Mouse (Mus musculus) kidney, embryonic 16.5 days (tissue): Measurements from ENCODE around the gene Rbm38. TPM values are rescaled to one million over a fixed set of nuclear protein-coding genes. Genes with fewer than 3 reads are reported as not detected.
A peak's percentile ranks its signal among the peaks of the same experiment; 100 is the strongest.

Experiments used
- ATAC-seq: fragments of 200-750 bp; cut with Nextera tagmentation; 2 replicates; pipeline ENCODE4 v1.8.0; 2017; ENCODE audit warnings: moderate TSS enrichment; ENCODE audit not compliant: low FRiP score, low TSS enrichment
- H3K27ac ChIP-seq: fragments of 300-500 bp; sonication (generic); 2 replicates; pipeline ENCODE4 v1.5.1; 2014; ENCODE audit warnings: low read length
- H3K27me3 ChIP-seq: fragments of 300-500 bp; sonication (generic); 2 replicates; pipeline ENCODE4 v1.6.1; 2014; ENCODE audit warnings: low read length, control low read depth, mixed read lengths; ENCODE audit not compliant: insufficient read depth
- H3K36me3 ChIP-seq: fragments of 300-500 bp; sonication (generic); 2 replicates; pipeline ENCODE4 v1.6.1; 2014; ENCODE audit warnings: low read length, control low read depth, mixed read lengths; ENCODE audit not compliant: insufficient read depth
- H3K4me1 ChIP-seq: fragments of 300-500 bp; sonication (generic); 2 replicates; pipeline ENCODE4 v1.6.1; 2014; ENCODE audit warnings: low read length, control low read depth, mixed read lengths; ENCODE audit not compliant: insufficient read depth
- H3K4me2 ChIP-seq: fragments of 300-500 bp; sonication (generic); replicated peaks from 2 replicates; pipeline ENCODE4 v1.6.1; 2014; ENCODE audit warnings: low read depth, low read length
- H3K4me3 ChIP-seq: fragments of 300-500 bp; sonication (generic); 2 replicates; pipeline ENCODE4 v1.5.1; 2014; ENCODE audit warnings: mild to moderate bottlenecking, low read length
- H3K9ac ChIP-seq: fragments of 300-500 bp; sonication (generic); replicated peaks from 2 replicates; pipeline ENCODE4 v1.6.1; 2014; ENCODE audit warnings: low read length
- H3K9me3 ChIP-seq: fragments of 300-500 bp; sonication (generic); 2 replicates; pipeline ENCODE4 v1.6.1; 2016; ENCODE audit warnings: low read length, control low read depth
- WGBS: fragments of 180-500 bp; shearing (Covaris S2); extraction: QIAGEN DNeasy Blood & Tissue Kit; methylation state at CpG from one replicate; pipeline ENCODE4 v1.1.7; 2014; 5-methylcytosine and 5-hydroxymethylcytosine counted together
- polyA plus RNA-seq: library from polyadenylated mRNA; unstranded; fragments of >200 nt; fragmentation: Nextera tagmentation; extraction: Ambion mirVana; gene quantifications from 2 replicates; pipeline ENCODE4 v1.2.1, GENCODE M21; 2015

Gene Rbm38
- polyA plus RNA-seq, 1 experiment from 2014 or later = 35.4 TPM

DNA sequence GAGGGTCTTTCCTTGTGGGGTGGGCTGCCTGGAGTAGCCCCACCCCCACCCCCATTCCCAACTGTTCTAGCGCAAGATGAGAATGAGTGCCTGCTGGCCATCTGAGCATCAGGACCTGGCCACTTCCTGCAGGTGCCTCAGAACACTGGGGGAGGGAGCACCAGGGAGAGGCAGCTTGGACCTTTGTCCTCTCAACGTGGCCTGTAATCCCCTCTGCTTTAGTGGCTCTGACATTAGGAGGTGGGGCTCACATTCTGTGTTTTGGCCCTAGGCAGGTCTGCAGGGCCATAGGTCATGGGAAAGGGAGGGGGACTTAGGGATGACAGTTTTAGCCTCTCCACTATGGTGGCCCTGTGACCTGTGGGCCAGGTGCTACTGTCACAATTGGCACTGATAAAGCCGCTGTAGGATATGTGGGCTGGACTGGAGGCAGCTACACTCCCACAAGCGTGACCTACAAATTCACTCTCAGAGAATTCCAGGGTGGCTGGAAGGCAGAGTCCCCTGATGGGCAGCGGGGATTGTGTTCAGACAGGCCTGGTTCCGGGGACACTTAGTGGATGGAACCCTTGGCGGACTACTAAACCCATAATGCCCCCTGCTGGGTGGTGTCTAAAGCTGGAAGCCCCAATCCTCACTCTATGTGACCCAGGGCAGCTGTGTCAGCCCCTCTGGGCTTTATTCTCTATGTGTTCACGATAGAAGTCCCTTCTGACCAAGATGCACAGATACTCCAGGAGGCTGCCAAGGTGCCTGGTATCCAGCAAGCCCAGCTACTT, 30.5 kb downstream of the Rbm38 start:
- Histone ChIP-seq H3K4me1 (peaks cover 20% of the 10 kb centered on the region), H3K4me2 (no peak overlapping the region), H3K9me3 (no peaks in the 10 kb centered on the region), H3K9ac (no peak overlapping the region), H3K36me3 (no peaks in the 10 kb centered on the region), H3K27me3 (no peaks in the 10 kb centered on the region), H3K27ac (no peak overlapping the region), H3K4me3 (no peak overlapping the region)
- no peak for ATAC-seq
- 53% methylated on average over 8 of the region's 8 CpGs for WGBS

DNA sequence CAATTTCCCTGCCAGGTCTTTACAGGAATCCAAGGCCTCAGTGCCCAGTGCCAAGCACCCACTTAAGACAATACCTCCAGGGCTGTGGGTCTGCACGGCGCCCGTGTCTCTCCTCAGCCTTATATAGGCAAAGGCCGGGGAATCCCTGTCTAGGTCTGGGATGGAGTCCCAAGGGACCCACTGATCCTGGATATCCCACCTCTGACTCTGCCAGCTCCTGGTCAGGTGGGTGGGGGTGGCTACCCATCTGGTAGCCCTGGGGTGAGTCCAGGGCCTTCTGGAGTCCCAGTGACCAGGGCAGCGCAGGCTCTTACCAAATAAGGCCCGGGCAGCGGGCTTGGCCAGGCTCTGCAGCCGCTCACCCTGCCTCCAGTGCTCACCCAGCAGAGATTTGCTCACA, 32.6 kb downstream of the Rbm38 start:
- H3K9ac ChIP-seq = no peak overlapping the region
- H3K27ac ChIP-seq = no peak overlapping the region
- H3K4me2 ChIP-seq = no peak overlapping the region
- H3K4me1 ChIP-seq = peaks cover 5% of the 10 kb centered on the region
- H3K9me3 ChIP-seq = no peaks in the 10 kb centered on the region
- no peak overlapping the region for H3K4me3 ChIP-seq
- H3K36me3 ChIP-seq = no peaks in the 10 kb centered on the region
- H3K27me3 ChIP-seq = no peaks in the 10 kb centered on the region
- no peak for ATAC-seq
- WGBS = 90% methylated on average over 8 of the region's 8 CpGs

DNA sequence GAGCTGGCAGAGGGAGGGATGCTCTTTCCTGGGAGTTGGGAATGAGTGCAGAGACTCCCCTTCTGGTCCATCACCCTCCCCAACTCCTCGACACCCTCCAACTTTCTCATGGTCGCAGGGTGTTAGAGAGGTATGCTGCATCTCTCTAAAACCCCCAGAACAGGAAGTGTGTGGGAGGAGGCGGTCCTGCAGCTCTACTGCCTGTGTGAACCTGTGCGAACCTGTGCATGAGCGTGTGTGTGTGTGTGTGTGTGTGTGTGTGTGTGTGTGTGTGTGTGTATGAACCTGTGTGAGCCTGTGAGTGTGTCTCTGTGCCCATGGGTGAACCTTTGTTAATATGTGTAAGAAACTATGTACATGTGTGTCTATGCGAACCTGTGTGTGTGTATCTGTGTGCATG, 33.5 kb downstream of the Rbm38 start:
- WGBS = 67% methylated on average over 6 of the region's 6 CpGs

DNA sequence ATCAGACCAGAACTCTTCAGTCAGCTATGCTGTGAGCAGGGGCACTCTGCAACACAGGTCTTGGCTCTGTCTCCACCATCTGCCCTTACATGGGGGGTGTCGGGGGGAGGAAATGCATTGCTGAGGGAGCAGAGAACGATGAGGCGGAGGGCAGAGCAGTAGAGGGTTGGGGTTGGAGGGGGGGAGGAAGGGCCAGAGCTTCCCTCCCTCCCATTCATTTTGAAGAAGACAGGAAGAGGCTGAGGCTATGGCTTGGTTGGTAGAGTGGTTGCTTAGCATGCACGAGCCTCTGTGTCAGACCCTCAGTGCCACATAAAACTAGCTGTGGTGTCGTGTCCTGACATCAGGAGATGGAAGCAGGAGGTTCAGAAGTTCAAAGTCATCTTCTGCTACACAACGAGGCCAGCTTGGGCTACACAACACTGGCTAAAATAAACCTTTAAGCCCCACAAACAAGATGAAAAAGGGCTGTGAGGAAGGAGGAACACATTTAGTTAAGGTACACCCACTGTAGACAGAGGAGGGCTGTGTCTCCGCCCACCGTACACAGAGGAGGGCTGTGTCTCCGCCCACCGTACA, 36.1 kb downstream of the Rbm38 start:
- no peak overlapping the region for H3K4me2 ChIP-seq
- H3K36me3 ChIP-seq = no peaks in the 10 kb centered on the region
- no peak overlapping the region for H3K27ac ChIP-seq
- ATAC-seq = no peak
- no peaks in the 10 kb centered on the region for H3K27me3 ChIP-seq
- H3K4me3 ChIP-seq = no peak overlapping the region
- H3K9me3 ChIP-seq = no peaks in the 10 kb centered on the region
- H3K4me1 ChIP-seq = 0 out of 2 replicates have a peak, but pooled peaks cover under 1% of the 10 kb centered on the region
- no peak overlapping the region for H3K9ac ChIP-seq
- WGBS = 75% methylated on average over 10 of the region's 10 CpGs

More for the DNA sequence above, 33.5 kb downstream of the Rbm38 start:
- H3K4me2 ChIP-seq = no peak overlapping the region
- no peak overlapping the region for H3K9ac ChIP-seq
- H3K4me3 ChIP-seq = no peak overlapping the region
- no peak for ATAC-seq
- no peaks in the 10 kb centered on the region for H3K9me3 ChIP-seq
- no peaks in the 10 kb centered on the region for H3K4me1 ChIP-seq
- no peaks in the 10 kb centered on the region for H3K36me3 ChIP-seq
- no peaks in the 10 kb centered on the region for H3K27me3 ChIP-seq
- no peak overlapping the region for H3K27ac ChIP-seq

DNA sequence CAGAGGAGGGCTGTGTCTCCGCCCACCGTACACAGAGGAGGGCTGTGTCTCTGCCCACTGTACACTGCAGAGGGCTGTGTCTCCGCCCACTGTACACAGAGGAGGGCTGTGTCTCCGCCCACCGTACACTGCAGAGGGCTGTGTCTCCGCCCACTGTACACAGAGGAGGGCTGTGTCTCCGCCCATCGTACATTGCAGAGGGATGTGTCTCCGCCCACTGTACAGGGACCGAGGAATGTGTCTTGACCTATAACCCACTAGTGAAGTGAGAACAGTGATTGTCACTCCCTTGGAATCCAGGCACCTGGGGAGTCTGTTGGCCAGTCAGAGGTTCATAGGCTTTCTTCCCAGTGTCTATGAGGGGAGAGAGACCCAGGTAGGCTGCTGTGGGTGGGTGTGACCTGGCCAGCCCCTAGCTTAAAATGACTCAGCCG, 36.6 kb downstream of the Rbm38 start:
- Histone ChIP-seq H3K4me2 (no peak overlapping the region), H3K27ac (no peak overlapping the region)
- ATAC-seq = no peak

DNA sequence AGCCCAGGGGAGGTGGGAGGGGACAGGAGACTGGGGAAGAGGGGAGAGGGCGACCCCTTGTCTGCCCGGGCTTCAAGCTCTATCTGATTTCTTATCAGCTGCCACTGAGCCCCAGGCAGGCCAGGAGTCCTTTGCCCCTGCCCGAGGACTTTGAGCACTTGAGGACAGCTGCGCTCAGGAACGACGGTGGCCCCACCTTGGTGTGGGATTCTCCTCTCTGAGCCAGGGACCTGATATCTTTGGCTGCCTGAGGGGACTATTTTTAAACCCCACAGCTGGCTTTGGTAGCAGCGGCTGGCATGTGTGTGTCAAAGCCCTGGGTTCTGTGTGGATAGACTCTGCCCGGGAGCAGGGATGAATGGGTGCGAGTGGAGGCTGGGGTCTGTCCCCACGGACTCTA, 37.3 kb downstream of the Rbm38 start:
- Histone ChIP-seq H3K4me3 (no peak overlapping the region), H3K4me1 (0 out of 2 replicates have a peak, but pooled peaks cover 3% of the 10 kb centered on the region), H3K36me3 (no peaks in the 10 kb centered on the region), H3K27me3 (no peaks in the 10 kb centered on the region), H3K9me3 (no peaks in the 10 kb centered on the region), H3K27ac (no peak overlapping the region), H3K4me2 (no peak overlapping the region), H3K9ac (no peak overlapping the region)
- ATAC-seq = no peak
- WGBS = 49% methylated on average over 10 of the region's 10 CpGs

More for the DNA sequence above, 36.6 kb downstream of the Rbm38 start:
- no peak overlapping the region for H3K9ac ChIP-seq
- 80% methylated on average over 11 of the region's 11 CpGs for WGBS
- H3K36me3 ChIP-seq = no peaks in the 10 kb centered on the region
- no peaks in the 10 kb centered on the region for H3K27me3 ChIP-seq
- H3K9me3 ChIP-seq = no peaks in the 10 kb centered on the region
- H3K4me3 ChIP-seq = no peak overlapping the region
- 0 out of 2 replicates have a peak, but pooled peaks cover 3% of the 10 kb centered on the region for H3K4me1 ChIP-seq

DNA sequence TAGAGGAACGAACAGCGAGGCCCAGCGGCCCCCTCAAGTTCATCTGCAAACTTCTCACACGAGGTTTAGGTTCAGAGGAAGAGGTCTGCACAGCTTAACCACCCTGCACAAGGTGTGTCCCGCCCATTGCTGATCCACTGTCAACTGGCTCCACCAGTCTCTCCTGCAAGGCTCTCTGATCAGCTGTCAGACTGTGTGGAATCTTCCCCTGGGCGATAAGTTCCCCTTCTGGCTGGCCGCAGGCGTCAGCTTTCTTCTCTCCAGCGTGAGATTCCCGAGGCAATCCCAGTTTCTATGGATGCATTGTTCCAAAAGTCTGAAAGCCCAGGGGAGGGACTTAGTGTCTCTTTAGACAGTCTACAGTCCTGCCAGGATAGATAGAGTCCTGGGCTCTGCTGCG, 38.0 kb downstream of the Rbm38 start:
- Histone ChIP-seq H3K4me2 (no peak overlapping the region), H3K27ac (no peak overlapping the region), H3K27me3 (no peaks in the 10 kb centered on the region), H3K4me1 (0 out of 2 replicates have a peak, but pooled peaks cover 3% of the 10 kb centered on the region), H3K4me3 (no peak overlapping the region), H3K9me3 (no peaks in the 10 kb centered on the region), H3K36me3 (no peaks in the 10 kb centered on the region), H3K9ac (no peak overlapping the region)
- ATAC-seq = no peak
- 68% methylated on average over 11 of the region's 11 CpGs for WGBS

DNA sequence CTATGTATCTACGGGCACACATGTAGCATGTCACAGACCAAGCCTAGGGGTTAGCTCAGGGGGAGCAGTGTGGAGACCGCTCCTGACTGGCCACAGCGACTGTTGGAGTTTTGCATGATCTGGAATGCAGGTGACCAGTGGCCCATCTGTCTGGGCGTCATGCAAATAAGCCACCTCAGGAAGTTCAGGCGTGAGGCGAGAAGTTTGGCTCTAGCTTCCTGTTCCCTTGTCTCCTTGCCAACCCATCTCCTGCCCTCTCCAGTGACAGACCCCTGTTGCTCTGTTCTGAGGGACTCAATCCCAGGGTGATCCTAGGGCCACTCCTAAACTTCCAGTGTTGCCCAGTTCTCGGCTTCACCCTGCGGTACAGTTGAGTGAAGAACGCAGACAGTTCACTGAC, 40.2 kb downstream of the Rbm38 start:
- Histone ChIP-seq H3K9ac (no peak overlapping the region), H3K36me3 (no peaks in the 10 kb centered on the region), H3K4me1 (0 out of 2 replicates have a peak, but pooled peaks cover 3% of the 10 kb centered on the region), H3K4me3 (no peak overlapping the region), H3K27ac (no peak overlapping the region), H3K27me3 (no peaks in the 10 kb centered on the region), H3K9me3 (no peaks in the 10 kb centered on the region), H3K4me2 (no peak overlapping the region)
- 78% methylated on average over 9 of the region's 9 CpGs for WGBS
- no peak for ATAC-seq

DNA sequence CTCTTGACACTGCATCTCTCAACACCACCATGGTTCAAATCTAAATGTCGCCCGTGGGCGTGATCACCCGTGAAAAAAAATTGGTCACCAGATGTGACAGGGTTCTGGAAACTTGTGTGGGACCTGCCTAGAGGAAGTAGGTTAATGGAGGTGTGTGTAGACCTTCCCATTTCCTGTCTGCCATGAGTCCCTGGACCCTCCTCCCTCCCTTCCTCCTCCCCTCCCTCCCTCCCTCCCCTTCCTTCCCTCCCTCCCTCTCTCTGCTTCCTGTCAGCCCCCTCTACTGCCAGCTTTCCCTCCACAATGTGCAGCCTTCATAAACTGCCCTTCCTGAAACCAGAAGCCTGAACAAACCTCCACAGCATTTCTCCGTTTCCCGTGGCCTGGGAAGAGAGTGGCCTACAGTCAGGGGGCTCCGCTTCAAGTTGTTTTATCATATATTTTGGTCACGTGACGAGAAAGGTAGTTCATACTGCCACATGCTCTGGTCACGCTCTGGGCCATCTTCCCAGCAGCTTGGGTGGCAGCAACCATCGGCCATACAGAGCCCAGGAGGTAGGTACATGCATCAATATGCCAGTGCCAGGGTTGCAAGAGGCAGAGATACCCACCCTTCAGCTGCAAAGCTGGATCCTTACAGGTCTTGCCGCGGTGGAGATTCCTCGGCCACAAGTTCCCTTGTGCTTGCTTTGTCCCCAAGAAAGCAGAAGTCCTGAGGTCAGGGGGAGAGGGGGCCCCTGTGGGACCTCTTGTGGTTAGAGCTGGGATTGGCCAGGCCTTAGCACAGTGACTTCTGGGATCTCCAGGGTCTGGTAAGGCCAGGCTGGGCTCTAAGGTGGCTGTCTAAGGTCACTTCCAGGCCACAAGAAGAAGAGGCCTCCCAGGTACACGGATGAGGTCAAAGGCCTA, 41.4 kb downstream of the Rbm38 start:
- 0 out of 2 replicates have a peak overlapping the region, but pooled peaks have one; percentile 1 for H3K9ac ChIP-seq
- H3K4me1 ChIP-seq = 0 out of 2 replicates have a peak, but pooled peaks cover 3% of the 10 kb centered on the region
- H3K9me3 ChIP-seq = no peaks in the 10 kb centered on the region
- 0 out of 2 replicates have a peak, but pooled peaks have one; percentile 48 for ATAC-seq
- no peak overlapping the region for H3K4me2 ChIP-seq
- no peaks in the 10 kb centered on the region for H3K36me3 ChIP-seq
- H3K4me3 ChIP-seq = no peak overlapping the region
- WGBS = 70% methylated on average over 15 of the region's 15 CpGs
- no peak overlapping the region for H3K27ac ChIP-seq
- no peaks in the 10 kb centered on the region for H3K27me3 ChIP-seq
